Mouse (Mus musculus) spleen, adult 12 weeks (tissue): ENCODE measurements around the gene Gabarapl2.

ENCODE experiments used
- DNase-seq: peaks from one replicate; pipeline ENCODE4 v3.0.0; 2022; ENCODE audit warnings: low spot score

The Gabarapl2 gene

DNA sequence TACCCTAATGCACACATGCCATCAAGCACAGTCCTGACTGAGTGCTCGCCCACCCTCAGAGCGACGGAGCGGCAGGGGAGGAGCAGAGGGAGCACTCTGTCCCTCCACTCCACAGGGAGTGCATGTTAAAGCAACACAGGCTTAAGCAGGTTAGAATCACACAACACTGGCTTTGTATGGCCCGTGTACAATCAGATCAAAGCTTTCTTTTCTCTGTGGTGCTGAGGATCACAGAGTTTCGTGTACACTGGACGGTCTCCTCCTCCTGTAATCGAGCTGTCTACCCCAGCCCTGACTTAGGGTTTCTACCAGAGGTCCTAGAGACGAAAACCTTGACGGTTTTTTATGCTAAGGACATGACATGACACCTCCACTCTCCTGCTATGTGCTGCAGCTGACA, 28.0 kb downstream of the Gabarapl2 start:
- DNase-seq = no peak

DNA sequence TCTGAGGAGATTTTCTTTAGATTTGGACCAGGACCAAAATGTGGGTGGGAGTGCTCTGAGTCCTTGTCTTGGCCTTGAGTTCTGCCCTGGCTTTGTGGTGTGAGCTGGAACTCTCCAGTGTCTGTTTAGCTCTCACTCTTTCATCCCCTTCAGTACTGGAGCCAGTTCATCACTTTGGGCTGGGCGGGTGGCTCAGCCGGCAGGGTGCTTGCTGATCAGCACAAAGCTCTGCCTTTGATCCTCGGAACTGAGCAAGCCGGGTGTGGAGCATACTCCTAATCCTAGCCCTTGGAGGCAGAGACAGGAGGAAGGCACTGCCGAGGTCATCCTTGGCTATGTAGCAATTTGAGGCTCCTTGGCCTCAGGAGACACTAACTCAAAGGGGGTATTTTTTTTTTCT, 28.5 kb downstream of the Gabarapl2 start:
- DNase-seq = no peak

DNA sequence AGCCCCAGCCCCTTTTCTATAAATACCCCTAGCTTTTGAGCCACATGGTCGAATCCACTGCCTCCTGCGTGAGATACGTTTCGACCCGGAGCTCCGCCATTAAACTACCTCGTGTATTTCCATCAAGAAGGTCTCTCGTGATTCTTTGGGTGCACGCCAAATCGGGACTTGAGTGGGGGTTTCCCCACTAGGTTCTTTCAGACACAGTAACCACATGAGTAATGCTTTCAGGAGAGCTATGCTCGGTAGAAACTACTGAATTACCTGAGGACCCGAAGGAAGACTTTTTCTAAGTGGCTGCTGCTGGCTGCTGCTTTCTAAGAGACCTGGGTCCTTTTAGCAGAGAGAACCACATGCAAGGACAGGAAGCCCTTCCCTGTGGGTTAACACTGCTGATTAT, 33.6 kb downstream of the Gabarapl2 start:
- DNase-seq = no peak

DNA sequence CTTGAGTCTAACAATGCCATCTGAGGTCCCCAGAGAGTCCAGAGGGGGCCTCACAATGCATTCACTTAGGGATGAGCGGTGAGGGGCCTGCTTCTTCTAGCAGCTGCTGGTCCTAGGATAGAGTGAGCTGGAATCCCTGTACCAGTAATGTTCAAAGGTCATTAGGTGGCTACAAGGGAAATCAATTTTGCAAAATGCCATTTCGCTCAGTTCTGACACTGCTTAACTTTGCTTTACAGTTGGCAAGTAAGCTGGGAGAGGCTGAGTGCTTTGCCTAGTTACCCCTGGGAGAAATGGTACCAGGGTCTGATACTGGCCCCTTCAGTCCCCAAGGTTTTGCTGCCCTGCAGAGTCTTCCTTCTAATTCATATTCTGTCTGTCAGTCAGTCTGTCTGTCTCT, 35.2 kb downstream of the Gabarapl2 start:
- no peak for DNase-seq

DNA sequence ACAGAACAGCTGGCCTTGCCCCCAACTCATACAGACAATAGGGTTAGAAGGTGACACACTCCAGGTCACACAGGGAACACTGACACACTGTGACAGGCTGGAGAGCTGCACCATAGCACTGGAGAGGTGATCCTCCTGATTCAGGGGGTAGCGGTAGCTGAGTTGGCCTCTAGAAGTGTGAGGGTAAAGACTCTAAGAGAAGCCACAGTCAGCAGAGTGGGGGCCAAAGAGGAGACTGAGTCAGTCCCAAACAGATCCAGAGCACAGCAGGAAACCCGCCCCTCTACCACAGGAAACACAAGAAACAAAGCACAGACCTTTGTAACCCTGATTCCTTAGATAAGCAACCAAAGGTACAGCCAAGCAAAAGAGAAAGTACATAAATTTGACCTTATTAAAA, 35.8 kb downstream of the Gabarapl2 start:
- no peak for DNase-seq

DNA sequence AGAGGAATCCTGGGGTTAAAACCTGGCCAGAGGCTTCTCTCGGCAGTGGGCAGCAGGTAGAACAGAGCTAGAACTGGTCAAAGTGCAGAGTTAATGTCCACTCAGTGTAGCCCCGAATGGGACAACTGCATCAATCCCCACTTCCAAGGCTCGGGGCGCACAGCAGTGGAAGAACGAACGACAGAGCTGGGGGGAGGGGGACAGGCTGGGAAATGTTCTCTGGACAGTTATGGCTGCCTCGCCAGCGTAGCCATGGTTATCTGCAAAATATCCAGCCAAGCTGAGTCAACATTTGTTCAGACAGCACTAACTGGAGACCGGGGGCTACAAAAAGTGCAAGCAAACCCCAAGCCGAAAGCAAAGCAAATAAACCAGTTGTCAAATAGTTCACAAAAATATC, 37.6 kb downstream of the Gabarapl2 start:
- no peak for DNase-seq

DNA sequence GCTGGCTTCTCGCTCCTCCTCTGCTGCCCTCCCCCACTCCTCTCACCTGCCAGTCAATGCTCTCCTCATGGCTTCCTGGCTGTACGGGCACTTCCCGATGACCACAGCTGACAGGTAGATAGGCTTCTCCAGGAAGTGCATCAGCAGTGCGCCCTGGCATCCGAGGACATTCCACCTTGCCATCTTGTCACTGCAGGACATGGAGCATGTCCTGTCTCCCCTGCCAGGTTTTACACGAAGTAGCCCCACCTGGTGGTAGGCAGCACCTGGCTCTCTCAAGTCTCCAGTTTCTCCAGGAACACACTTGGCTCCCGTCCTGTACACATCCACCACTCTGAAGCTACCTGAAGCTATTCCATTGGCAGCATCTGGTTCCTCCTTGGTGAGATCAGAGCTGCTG, 41.6 kb downstream of the Gabarapl2 start:
- DNase-seq = no peak

DNA sequence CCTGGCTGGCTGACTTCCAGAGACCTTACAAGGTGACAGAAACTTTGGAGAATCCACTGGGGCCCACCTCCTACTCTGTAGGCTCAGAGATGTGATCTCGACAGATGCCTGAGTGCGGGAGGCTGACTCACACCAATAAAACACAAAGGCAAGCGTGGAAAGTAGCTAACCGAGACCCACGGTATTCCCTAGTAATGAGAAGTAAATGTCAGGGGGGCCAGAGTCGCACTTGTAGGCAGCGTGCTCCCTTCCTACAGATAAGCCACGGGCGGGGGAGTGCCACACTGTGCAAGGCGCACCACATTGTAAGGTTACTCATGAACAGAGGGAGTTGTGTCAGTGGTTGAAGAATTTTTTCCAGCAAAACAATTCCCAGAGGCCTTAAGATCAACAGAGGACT, 44.0 kb downstream of the Gabarapl2 start:
- DNase-seq = no peak

DNA sequence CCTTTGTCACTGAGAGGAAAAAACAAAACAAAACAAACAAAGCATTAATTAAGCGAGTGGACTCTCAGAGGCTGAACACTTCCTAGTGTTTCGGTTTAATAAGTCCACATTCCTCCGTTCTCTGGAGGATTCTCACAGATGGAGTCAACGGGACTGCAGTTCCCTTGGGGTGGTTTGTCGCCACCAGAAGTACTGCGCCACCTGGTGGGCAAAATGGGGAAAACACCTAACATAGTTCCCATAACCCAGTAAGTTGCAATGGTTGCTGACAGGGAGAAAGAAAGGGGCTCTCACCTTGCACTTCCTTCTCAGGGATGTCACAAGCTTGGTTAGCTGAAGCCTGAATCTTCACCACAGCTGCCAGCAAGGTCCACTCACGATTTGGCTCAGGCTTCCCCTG, 49.4 kb downstream of the Gabarapl2 start:
- peak; percentile 75 for DNase-seq

DNA sequence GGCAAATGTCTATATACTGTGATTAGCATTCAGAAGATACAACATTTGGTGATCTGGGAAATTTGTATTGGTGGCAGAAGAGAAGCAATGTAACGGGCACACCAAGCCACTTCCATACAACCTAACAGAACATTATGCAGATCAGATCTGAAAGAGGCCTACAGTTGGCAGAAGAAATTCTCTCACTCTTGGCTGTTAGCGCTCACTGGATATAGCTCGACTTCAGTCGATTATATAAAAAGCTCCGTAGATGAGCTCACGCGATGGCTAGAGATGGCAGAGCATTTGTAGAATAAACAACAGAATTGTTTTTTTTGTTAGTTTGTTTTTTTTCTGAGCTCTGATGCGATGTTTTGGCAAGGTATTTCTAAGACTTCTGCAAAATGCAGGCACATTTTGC, 50.8 kb downstream of the Gabarapl2 start:
- DNase-seq = no peak

DNA sequence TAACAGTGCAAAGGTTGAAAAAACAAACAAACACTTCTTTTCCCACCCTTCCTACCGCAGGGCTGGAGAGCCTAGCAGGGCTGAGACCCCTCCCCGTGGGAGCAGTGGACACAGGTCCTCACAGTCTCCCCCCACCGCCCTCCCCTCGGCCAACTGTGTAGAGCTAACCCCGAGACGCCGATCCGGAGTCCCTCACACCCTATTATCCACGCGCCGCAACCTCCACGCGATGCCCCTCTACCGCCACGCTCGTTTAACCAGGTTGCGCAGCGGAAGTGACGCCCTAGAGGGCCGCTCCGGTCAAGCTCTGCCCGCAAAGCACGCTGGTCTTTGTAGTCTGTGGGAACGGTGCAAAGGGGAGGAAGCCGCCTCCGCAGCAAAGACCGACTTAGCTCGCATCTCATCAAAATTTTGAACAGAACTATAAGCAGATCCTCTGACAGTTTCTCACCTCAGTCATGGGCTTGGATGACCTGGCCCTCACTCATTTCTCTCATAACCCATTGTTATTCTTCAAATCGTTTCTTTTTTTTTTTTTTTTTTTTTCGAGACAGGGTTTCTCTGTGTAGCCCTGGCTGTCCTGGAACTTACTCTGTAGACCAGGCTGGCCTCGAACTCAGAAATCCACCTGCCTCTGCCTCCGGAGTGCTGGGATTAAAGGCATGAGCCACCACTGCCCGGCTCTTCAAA, 51.7 kb downstream of the Gabarapl2 start, which contains the start of gene Adat1:
Gene Adat1, minus strand, starts transcription at position 290 of the 690 bp plus-strand sequence.
- peak; percentile 78 for DNase-seq

DNA sequence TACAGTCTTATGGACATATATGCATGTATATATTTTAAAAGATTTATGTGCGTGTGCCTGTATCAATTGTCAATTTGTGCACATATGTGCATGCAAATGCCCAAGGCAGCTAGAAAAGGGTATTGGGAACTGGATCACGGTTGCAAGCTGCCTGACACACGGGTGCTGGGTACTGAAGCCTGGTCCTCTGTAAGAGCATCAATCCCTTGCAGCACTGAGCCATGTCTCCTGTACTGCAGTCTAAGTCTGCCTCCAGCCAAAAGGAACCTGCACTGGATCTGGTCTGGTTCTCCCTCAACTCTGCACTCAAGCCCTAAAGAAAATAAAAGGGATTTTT, 52.2 kb downstream of the Gabarapl2 start:
- DNase-seq = no peak
